Mouse (Mus musculus): ENCODE data around the gene Ube2f.

DNA sequence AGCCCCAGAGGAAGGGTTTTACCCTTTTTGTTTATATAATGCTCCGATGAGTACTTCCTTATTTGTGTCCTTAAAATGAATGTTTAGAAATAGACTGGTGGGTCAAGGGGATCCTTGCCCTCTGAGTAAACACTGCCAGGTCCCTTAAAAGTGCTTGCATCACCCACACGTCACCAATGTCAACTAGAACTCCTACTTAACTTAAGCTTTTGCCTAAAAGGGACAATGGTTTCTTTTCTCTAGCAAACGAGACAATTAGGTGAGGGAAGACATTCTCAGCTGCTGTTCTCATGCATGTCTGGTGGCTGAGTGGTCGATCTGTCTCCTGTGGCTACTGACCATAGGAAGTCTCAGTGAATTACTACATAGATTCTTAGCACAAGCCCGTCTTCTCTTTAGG lies 18.2 kb upstream of the Ube2f start:
- TF ChIP-seq CTCF (IDR thresholded peaks at IDR 0.05; ENCODE audit: low read depth): no peak
- no peak for TF ChIP-seq EP300 (IDR thresholded peaks at IDR 0.05; ENCODE audit: low read depth)

Measured in liver, postnatal 0 days (tissue).